Mouse (Mus musculus) hindbrain, embryonic 16.5 days (tissue): ENCODE results near the gene Oprd1. TPM values are rescaled to one million over a fixed set of nuclear protein-coding genes. Genes with fewer than 3 reads are reported as not detected.

Source experiments
- polyA plus RNA-seq: library from polyadenylated mRNA; unstranded; fragments of >200 nt; fragmentation: Nextera tagmentation; extraction: Ambion mirVana; gene quantifications from 2 replicates; pipeline ENCODE4 v1.2.1, GENCODE M21; 2015

Oprd1 gene
- polyA plus RNA-seq, 1 experiment from 2014 or later: 1.4 TPM

Other genes starting within 250 kb of the Oprd1 start
- gene Tmem200b, start 222.7 kb downstream of the Oprd1 start, polyA plus RNA-seq: 0.34 TPM in 1 of 2 replicates, not detected in the other
- 0.09 TPM in 1 of 2 replicates, not detected in the other for gene Gm10300, start 69.8 kb downstream of the Oprd1 start, polyA plus RNA-seq
- 43.1 and 60.9 TPM in 2 replicates for gene Epb41, start 69.2 kb downstream of the Oprd1 start, polyA plus RNA-seq
- 92.7 and 102 TPM in 2 replicates for gene Ythdf2, start 67.8 kb upstream of the Oprd1 start, polyA plus RNA-seq
- 37.6 and 38.1 TPM in 2 replicates for gene Gmeb1, start 117.1 kb upstream of the Oprd1 start, polyA plus RNA-seq
- gene Taf12, start 129.9 kb upstream of the Oprd1 start, polyA plus RNA-seq: 37.5 and 40.3 TPM in 2 replicates
- 3.9 and 4.8 TPM in 2 replicates for gene Rab42, start 158.9 kb upstream of the Oprd1 start, polyA plus RNA-seq
- 75.2 and 77.9 TPM in 2 replicates for gene Trnau1ap, start 185.1 kb upstream of the Oprd1 start, polyA plus RNA-seq
- gene Rcc1, start 209.1 kb upstream of the Oprd1 start, polyA plus RNA-seq: 31.5 and 35.2 TPM in 2 replicates